Mouse (Mus musculus): Measurements from ENCODE around the gene St3gal4.

DNA sequence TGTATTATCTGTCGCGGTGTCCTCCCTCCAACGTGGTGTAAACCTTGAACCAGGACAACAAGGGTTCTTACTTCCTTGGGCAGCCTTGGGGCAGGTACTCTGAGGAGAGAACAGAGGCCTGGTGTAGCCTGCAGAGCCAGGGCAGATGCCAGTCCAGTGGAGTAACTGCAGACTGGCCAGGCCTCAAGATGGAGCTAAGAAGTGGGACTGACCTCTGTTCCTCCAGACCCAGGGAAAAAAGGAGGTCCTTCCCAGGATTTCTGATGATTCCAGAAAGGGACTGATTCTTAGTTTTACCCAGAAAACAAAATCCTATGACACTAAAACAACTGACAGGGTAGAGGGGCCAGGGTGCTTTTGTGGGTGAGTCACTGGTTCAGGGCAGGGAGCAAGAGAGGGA lies 4.8 kb downstream of the St3gal4 start:
- no peak for TF ChIP-seq POLR2A (IDR thresholded peaks at IDR 0.05; ENCODE audit: borderline replicate concordance, extremely low read depth, low read depth, low read length)
- TF ChIP-seq CTCF (IDR thresholded peaks at IDR 0.05; ENCODE audit: insufficient read depth, low read length), result no peak

Measured in lung, adult 2 months (tissue).